Mouse (Mus musculus): ENCODE measurements around the gene Arhgap22.

Arhgap22 gene

GRCm38 (mm10) chr14:33377211-33377610, 163.4 kb downstream of the Arhgap22 start:
- no peak for DNase-seq

- DNase-seq: no peak
Measured at GRCm38 (mm10) chr14:33378723-33379122, 164.9 kb downstream of the Arhgap22 start.

- no peak for DNase-seq
Measured at GRCm38 (mm10) chr14:33380830-33381457, 167.1 kb downstream of the Arhgap22 start.

- no peak for DNase-seq
Measured at GRCm38 (mm10) chr14:33398065-33398860, 184.4 kb downstream of the Arhgap22 start.

- DNase-seq: no peak
Measured at GRCm38 (mm10) chr14:33400019-33400418, 186.2 kb downstream of the Arhgap22 start.

- DNase-seq: peak; percentile 11
Measured at GRCm38 (mm10) chr14:33402331-33402730, 188.5 kb downstream of the Arhgap22 start.

- no peak for DNase-seq
Measured at GRCm38 (mm10) chr14:33415746-33416145, 201.9 kb downstream of the Arhgap22 start.

- DNase-seq: no peak
Measured at GRCm38 (mm10) chr14:33418311-33418909, 204.6 kb downstream of the Arhgap22 start.

Data from right cerebral cortex, postnatal 4 days (tissue).